ENCODE assay signal across 9 mouse cellular contexts in genomic region chr19:59075472-59076101, GRCm38 (mm10). TPM values are rescaled to one million over a fixed set of nuclear protein-coding genes. Genes with fewer than 3 reads are reported as not detected.
DNase-seq lines count a peak whose midpoint lies in the region; ATAC-seq and TF ChIP-seq lines count a peak whose summit lies in the region.
"Had no signal": no experiment of that assay in that cellular context is flagged by ENCODE, and none has a peak within 500 bp of the region (broad histone marks: within the 10 kb centered on the region; RNA-seq: fewer than 3 reads in every experiment).

TSS of gene Shtn1 (minus strand) at chr19:59076100.

- no peak for TF ChIP-seq CTCF in stomach, postnatal 0 days (IDR thresholded peaks at IDR 0.05; ENCODE audit: low read depth)

- H3K9ac ChIP-seq in midbrain, embryonic 13.5 days (replicated peaks), result peak within 1 kb of the TSS; percentile 82
- H3K9ac ChIP-seq in stomach, postnatal 0 days (ENCODE audit: low read length), result peak within 1 kb of the TSS; percentile 66

- DNase-seq in cerebellum, postnatal 10 days, result peak; percentile 75
- peak; percentile 64 to 68 for DNase-seq in frontal cortex, postnatal 36 days (ENCODE audit: low spot score in 2 of 2)
- peak; percentile 65 for DNase-seq in kidney, adult 18-20 months
- DNase-seq in limb, embryonic 10.5 days (ENCODE audit: low spot score), result peak; percentile 58
- DNase-seq in stomach, postnatal 0 days (ENCODE audit: low spot score), result peak; percentile 89

- peak within 1 kb of the TSS; percentile 61 for H3K27ac ChIP-seq in limb, embryonic 10.5 days
- 0 out of 2 replicates have a peak within 1 kb of the TSS, but pooled peaks have one; percentile 11 for H3K27ac ChIP-seq in midbrain, embryonic 13.5 days
- H3K27ac ChIP-seq in stomach, postnatal 0 days (replicated peaks), result peak within 1 kb of the TSS; percentile 76

- WGBS in limb, embryonic 10.5 days, result under 1% methylated on average over 37 of the region's 46 CpGs
- WGBS in midbrain, embryonic 13.5 days, result under 1% methylated on average over 45 of the region's 46 CpGs
- WGBS in stomach, postnatal 0 days, result 1% methylated on average over 33 of the region's 46 CpGs

- no peak for TF ChIP-seq EP300 in stomach, postnatal 0 days (optimal IDR thresholded peaks at IDR 0.05)

- peak within 1 kb of the TSS; percentile 35 for H3K4me3 ChIP-seq in erythroblast, embryonic 14.5 days (replicated peaks)
- peak within 1 kb of the TSS; percentile 72 for H3K4me3 ChIP-seq in limb, embryonic 10.5 days
- peak within 1 kb of the TSS; percentile 70 for H3K4me3 ChIP-seq in midbrain, embryonic 13.5 days (replicated peaks)
- H3K4me3 ChIP-seq in stomach, postnatal 0 days (ENCODE audit: low read depth, low read length), result peak within 1 kb of the TSS; percentile 60
- H3K4me3 ChIP-seq: myocyte had no signal

- H3K9me3 ChIP-seq in erythroblast, embryonic 14.5 days (ENCODE audit: control insufficient read depth, low read length), result no peaks in the 10 kb centered on the region
- H3K9me3 ChIP-seq in limb, embryonic 10.5 days (replicated peaks), result no peaks in the 10 kb centered on the region; the same call in 1 of the 2 replicates
- H3K9me3 ChIP-seq in midbrain, embryonic 13.5 days, result no peaks in the 10 kb centered on the region
- H3K9me3 ChIP-seq in stomach, postnatal 0 days (ENCODE audit: control insufficient read depth, low read length), result no peaks in the 10 kb centered on the region

- no peaks in the 10 kb centered on the region for H3K4me1 ChIP-seq in erythroblast, embryonic 14.5 days (ENCODE audit: control insufficient read depth)
- H3K4me1 ChIP-seq in limb, embryonic 10.5 days, result peaks cover 15% of the 10 kb centered on the region
- peaks cover 9% of the 10 kb centered on the region; the same call in 1 of the 2 replicates for H3K4me1 ChIP-seq in midbrain, embryonic 13.5 days (replicated peaks)
- no peaks in the 10 kb centered on the region for H3K4me1 ChIP-seq in stomach, postnatal 0 days (replicated peaks; ENCODE audit: control insufficient read depth, insufficient read depth)

- H3K27me3 ChIP-seq in erythroblast, embryonic 14.5 days (ENCODE audit: control insufficient read depth), result peaks cover 24% of the 10 kb centered on the region
- H3K27me3 ChIP-seq in limb, embryonic 10.5 days (ENCODE audit: low read depth, poor library complexity, severe bottlenecking), result peaks cover 64% of the 10 kb centered on the region
- peaks cover 54% of the 10 kb centered on the region for H3K27me3 ChIP-seq in midbrain, embryonic 13.5 days
- H3K27me3 ChIP-seq in stomach, postnatal 0 days (ENCODE audit: control insufficient read depth, insufficient read depth, low read length), result no peaks in the 10 kb centered on the region

- peak within 1 kb of the TSS; percentile 94 for H3K4me2 ChIP-seq in midbrain, embryonic 13.5 days (replicated peaks)
- peak within 1 kb of the TSS; percentile 85 for H3K4me2 ChIP-seq in stomach, postnatal 0 days (replicated peaks; ENCODE audit: low read depth)

- ATAC-seq in erythroblast, adult 5-6 weeks (replicated peaks; ENCODE audit: low FRiP score, poor library complexity, severe bottlenecking), result no peak
- ATAC-seq in midbrain, embryonic 13.5 days, result peak; percentile 89
- peak; percentile 95 for ATAC-seq in stomach, postnatal 0 days (ENCODE audit: low FRiP score, low TSS enrichment)

- no peaks in the 10 kb centered on the region for H3K36me3 ChIP-seq in erythroblast, embryonic 14.5 days (ENCODE audit: control insufficient read depth)
- no peaks in the 10 kb centered on the region for H3K36me3 ChIP-seq in limb, embryonic 10.5 days
- H3K36me3 ChIP-seq in midbrain, embryonic 13.5 days, result no peaks in the 10 kb centered on the region
- H3K36me3 ChIP-seq in stomach, postnatal 0 days (ENCODE audit: control insufficient read depth, insufficient read depth, low read length), result no peaks in the 10 kb centered on the region

RNA-seq across cellular contexts. Expression of gene Shtn1, which starts in this region (rescaled TPM):
- polyA plus RNA-seq in erythroblast, embryonic 14.5 days (2012), result not detected in 2 replicates
- total RNA-seq in erythroblast, adult 5-6 weeks (2015; ENCODE audit: low replicate concordance), result 0.63 and 1.2 TPM in 2 replicates
- total RNA-seq in erythroblast, adult 5-6 weeks (2017; ENCODE audit: low replicate concordance), result 0.94 and 0.98 TPM in 2 replicates
- polyA plus RNA-seq in limb, embryonic 10.5 days (2016; fragmentation: Nextera tagmentation; extraction: Ambion mirVana), result 0.18 and 0.28 TPM in 2 replicates
- 15.5 and 19.0 TPM in 2 replicates for polyA plus RNA-seq in midbrain, embryonic 13.5 days (2015; fragmentation: Nextera tagmentation; extraction: Ambion mirVana)
- polyA plus RNA-seq in stomach, postnatal 0 days (2015; fragmentation: Nextera tagmentation; extraction: Ambion mirVana), result 13.4 and 14.6 TPM in 2 replicates

Comparison
In these comparisons a context has a peak if more than half of its experiments do, and no peak if none do; other contexts are left out.
1. RNA of gene Shtn1 (polyA plus RNA-seq): 15.5 to 19.0 TPM in midbrain, embryonic 13.5 days and 13.4 to 14.6 TPM in stomach, postnatal 0 days; 0.18 to 0.28 TPM in limb, embryonic 10.5 days and not detected in erythroblast, embryonic 14.5 days; every median in the first group is over 10 times any median in the second.
2. Peak in DNase-seq, H3K4me3 ChIP-seq and H3K27ac ChIP-seq in limb, embryonic 10.5 days; RNA of the gene not detected or under 1 TPM.
3. H3K27ac ChIP-seq: peak in every context shown above with its lines; median percentile 76 in stomach, postnatal 0 days; 61 in limb, embryonic 10.5 days; 11 in midbrain, embryonic 13.5 days.
4. Peak in every context shown above with its lines, with median percentiles within 50 percentile points of each other: H3K4me3 ChIP-seq and DNase-seq.